Mouse (Mus musculus): ENCODE measurements at regions not wholly inside any gene's neighbourhood (a gene's known extent, or its start where the extent isn't known, plus 50 kb on each side); places are given as distances from the start of the nearest gene placed in this dataset.

DNA sequence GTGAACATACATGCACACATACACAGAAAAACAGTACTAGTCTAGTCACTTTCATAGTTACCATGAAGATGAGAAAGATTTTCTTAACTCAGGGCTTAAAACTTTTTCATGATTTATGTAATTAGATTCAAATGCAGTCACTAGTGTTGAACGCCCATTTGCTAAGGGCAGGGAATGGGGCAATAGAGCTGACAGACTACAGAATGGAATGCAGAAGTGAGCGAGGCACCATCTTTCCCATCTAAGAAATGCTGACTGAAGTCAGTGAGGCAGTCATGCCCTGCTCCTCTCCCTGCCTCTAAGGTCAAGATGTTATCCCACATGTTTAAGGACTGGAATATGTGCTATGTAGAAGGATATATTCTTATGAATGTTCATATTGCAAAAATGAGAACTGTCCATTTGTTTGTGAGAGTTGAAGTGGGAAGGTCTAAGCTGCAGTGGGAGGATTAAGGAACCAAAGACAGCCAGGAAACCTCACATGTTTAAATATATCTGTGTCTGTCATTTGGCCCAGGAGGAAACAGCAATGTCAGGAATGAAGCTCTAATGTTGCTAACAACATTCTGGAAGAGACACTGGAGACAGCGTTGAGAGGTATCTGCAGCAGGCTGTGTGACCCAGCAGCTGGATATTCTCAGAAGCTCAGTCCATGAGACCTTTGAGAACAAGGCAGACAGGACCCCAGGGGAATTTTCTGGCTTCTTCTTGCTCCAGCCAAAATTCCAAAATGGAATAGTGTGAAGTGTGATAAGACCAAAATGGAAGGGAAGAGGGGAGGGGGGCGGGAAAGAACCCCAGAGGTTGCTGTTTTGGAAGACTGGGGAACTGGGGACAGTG lies 68.7 kb upstream of the Ralgps2 start:
- Histone ChIP-seq H3K36me3 (no peaks in the 10 kb centered on the region), H3K27me3 (ENCODE audit: insufficient read depth, poor library complexity, severe bottlenecking) (no peaks in the 10 kb centered on the region), H3K9me3 (no peaks in the 10 kb centered on the region), H3K4me1 (peaks cover 22% of the 10 kb centered on the region), H3K27ac (peak overlapping the region; percentile 78), H3K4me3 (0 out of 2 replicates have a peak overlapping the region, but pooled peaks have one; percentile 20)
- peak; percentile 85 for DNase-seq (ENCODE audit: low spot score)
- WGBS, result 39% methylated on average over 4 of the region's 4 CpGs

DNA sequence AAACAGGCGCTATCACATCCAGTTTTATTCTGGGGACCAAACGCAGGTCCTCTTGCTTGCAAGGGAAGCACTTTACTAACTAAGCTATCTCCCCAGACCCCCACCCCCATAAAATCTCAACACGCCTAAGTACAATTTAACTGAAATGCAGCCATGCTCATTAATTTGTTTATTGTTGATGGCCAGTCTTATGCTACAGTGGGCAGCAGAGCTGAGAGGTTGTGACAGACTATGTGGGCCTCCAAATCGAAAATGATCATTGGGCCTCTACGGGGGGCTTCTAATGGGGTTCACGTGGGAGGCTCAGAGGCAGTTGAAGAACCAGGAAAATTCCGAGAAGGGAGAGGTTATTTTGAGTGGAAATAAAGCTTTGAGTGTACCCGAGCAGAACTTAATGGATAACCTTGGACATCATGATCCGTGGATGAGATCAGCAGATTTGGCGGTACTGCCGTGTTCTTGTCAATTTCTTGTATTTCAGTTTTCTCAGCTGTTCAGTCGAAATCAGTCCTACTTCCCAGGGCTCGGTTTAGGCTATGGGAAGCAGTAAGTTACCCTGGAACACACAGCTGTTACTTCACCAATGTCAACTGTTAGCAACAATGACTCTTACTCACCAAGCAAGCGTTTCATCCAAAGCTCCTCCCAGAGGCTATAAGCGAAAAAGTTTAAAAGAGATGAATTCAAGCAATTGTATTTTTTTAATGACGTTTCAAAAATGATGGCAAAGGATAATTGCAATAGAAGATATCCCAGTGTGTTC lies 65.1 kb upstream of the Ralgps2 start:
- H3K4me3 ChIP-seq, result no peak overlapping the region
- DNase-seq (ENCODE audit: low spot score), result no peak
- H3K36me3 ChIP-seq, result no peaks in the 10 kb centered on the region
- H3K4me1 ChIP-seq, result peaks cover 28% of the 10 kb centered on the region
- H3K27me3 ChIP-seq (ENCODE audit: insufficient read depth, poor library complexity, severe bottlenecking), result no peaks in the 10 kb centered on the region
- no peak overlapping the region for H3K27ac ChIP-seq
- 89% methylated on average over 16 of the region's 16 CpGs for WGBS
- H3K9me3 ChIP-seq, result no peaks in the 10 kb centered on the region

DNA sequence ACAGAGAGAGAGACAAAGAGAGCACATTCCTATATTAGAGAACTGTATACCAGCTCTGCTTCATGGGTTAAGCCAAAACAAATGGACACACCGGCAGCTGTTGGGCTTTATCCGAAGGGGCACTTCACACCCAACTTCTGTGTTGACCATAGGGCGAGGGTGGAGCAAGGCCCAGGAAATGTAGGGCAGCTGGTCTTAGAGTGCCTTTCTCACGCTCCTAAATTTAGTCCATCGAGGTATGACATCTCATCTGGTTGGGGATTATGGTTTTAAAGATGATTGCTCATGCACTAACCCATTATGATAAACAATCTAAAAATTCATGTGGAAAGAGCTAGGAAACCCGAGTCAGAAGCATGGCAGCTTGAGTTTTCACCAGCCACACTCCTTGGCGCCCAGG lies 63.6 kb upstream of the Ralgps2 start:
- Histone ChIP-seq H3K9me3 (no peaks in the 10 kb centered on the region), H3K27me3 (ENCODE audit: insufficient read depth, poor library complexity, severe bottlenecking) (no peaks in the 10 kb centered on the region), H3K27ac (no peak overlapping the region), H3K4me1 (peaks cover 15% of the 10 kb centered on the region), H3K36me3 (no peaks in the 10 kb centered on the region), H3K4me3 (no peak overlapping the region)
- DNase-seq (ENCODE audit: low spot score), result no peak
- WGBS, result 79% methylated on average over 7 of the region's 7 CpGs

DNA sequence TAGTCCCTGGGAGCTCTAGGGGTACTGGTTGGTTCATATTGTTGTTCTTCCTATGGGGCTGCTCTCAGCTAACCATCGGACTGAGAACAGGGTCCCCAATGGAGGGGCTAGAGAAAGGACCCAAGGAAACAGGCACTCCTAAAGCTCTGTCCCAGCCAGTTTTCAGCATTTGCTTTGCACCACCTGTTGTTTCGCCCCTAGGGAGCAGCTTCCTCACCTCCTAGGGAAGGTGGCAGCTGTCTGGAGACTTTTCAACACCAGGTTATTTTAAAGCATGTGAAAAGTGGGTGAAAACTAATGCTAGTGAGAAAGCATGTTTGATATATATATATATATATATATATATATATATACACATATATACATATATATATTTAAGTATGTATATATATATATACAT lies 62.8 kb upstream of the Ralgps2 start:
- H3K4me1 ChIP-seq, result peaks cover 11% of the 10 kb centered on the region
- 77% methylated on average over 2 of the region's 2 CpGs for WGBS

DNA sequence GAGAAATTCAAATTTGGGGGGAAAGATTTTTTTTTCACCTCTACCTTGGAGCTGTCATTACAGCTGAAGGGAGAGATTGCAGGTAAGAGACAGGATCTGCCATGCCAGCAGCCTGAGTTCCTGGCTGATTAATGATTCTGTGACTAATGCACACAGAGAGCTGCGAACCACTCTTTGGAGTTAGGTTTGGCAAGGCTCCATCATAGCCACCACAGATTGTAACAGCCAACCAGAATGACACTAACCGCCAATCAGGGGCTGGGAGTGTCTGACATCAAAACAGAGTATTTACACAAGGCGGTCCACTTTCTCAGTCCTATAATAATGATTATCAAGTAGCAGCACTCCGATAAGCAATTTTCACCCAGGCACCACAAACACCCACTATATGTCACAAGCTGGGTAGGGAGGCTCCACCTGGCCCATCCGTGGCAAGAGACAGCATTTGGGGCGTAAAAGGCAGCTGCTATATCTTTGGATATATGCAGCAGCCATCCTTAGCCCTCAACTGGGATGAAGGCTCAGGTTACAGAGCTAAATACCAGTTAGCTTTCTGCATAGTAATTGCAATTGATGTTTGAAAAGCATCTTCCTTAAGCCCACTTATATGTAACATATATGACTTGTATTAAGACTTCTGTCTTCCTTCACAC lies 61.7 kb upstream of the Ralgps2 start:
- Histone ChIP-seq H3K36me3 (no peaks in the 10 kb centered on the region), H3K4me1 (peaks cover 11% of the 10 kb centered on the region), H3K4me3 (no peak overlapping the region), H3K9me3 (no peaks in the 10 kb centered on the region), H3K27me3 (ENCODE audit: insufficient read depth, poor library complexity, severe bottlenecking) (no peaks in the 10 kb centered on the region), H3K27ac (no peak overlapping the region)
- no peak for DNase-seq (ENCODE audit: low spot score)
- 73% methylated on average over 6 of the region's 6 CpGs for WGBS

More for the DNA sequence above, 62.8 kb upstream of the Ralgps2 start:
- Histone ChIP-seq H3K27me3 (ENCODE audit: insufficient read depth, poor library complexity, severe bottlenecking) (no peaks in the 10 kb centered on the region), H3K4me3 (no peak overlapping the region), H3K27ac (no peak overlapping the region), H3K36me3 (no peaks in the 10 kb centered on the region), H3K9me3 (no peaks in the 10 kb centered on the region)
- no peak for DNase-seq (ENCODE audit: low spot score)

DNA sequence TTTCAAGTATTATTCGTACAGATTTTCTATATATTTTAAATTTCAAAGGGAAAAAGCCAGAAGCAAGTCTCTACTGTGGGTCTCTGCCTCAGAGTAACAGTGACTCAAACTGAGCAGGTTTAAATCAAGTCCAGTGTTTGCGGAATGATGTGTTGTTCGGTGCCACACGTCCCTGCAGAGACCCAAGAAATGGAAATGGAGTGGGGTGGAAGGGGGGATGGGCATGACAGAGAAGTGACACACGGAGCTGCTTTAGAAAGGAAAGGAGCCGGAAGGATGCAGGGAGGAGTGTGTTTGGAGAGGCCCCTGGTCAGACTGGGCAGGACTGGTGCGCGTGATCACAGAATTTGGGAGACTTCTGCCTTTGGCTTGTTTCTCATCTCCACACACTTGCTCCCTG lies 60.5 kb upstream of the Ralgps2 start:
- WGBS, result 60% methylated on average over 8 of the region's 8 CpGs
- no peaks in the 10 kb centered on the region for H3K27me3 ChIP-seq (ENCODE audit: insufficient read depth, poor library complexity, severe bottlenecking)
- no peaks in the 10 kb centered on the region for H3K9me3 ChIP-seq
- no peak for DNase-seq (ENCODE audit: low spot score)
- peaks cover 11% of the 10 kb centered on the region for H3K4me1 ChIP-seq
- no peaks in the 10 kb centered on the region for H3K36me3 ChIP-seq
- no peak overlapping the region for H3K4me3 ChIP-seq
- no peak overlapping the region for H3K27ac ChIP-seq

DNA sequence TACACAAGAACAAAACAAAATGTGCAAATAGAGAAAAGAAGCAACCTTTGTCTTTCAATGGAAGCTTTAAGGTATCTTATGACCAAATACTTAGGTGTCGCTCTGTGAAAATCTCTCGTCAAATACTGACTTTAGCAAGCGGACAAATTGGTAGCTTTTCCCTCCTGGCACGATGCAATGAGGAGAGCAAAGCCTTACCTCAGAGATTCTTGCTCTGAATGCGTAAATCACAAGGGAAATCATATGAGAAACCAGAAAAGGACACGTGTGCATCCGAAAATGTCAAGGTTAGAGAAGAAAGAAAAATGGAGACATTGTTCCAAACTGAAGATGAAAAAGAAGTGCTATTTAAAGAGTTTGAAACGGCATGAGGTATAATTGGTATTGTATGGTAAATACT lies 59.8 kb upstream of the Ralgps2 start:
- 88% methylated on average over 8 of the region's 8 CpGs for WGBS
- H3K9me3 ChIP-seq, result no peaks in the 10 kb centered on the region
- H3K4me1 ChIP-seq, result peaks cover 14% of the 10 kb centered on the region
- H3K27me3 ChIP-seq (ENCODE audit: insufficient read depth, poor library complexity, severe bottlenecking), result no peaks in the 10 kb centered on the region
- no peak overlapping the region for H3K27ac ChIP-seq
- H3K4me3 ChIP-seq, result no peak overlapping the region
- DNase-seq (ENCODE audit: low spot score), result no peak
- H3K36me3 ChIP-seq, result no peaks in the 10 kb centered on the region

DNA sequence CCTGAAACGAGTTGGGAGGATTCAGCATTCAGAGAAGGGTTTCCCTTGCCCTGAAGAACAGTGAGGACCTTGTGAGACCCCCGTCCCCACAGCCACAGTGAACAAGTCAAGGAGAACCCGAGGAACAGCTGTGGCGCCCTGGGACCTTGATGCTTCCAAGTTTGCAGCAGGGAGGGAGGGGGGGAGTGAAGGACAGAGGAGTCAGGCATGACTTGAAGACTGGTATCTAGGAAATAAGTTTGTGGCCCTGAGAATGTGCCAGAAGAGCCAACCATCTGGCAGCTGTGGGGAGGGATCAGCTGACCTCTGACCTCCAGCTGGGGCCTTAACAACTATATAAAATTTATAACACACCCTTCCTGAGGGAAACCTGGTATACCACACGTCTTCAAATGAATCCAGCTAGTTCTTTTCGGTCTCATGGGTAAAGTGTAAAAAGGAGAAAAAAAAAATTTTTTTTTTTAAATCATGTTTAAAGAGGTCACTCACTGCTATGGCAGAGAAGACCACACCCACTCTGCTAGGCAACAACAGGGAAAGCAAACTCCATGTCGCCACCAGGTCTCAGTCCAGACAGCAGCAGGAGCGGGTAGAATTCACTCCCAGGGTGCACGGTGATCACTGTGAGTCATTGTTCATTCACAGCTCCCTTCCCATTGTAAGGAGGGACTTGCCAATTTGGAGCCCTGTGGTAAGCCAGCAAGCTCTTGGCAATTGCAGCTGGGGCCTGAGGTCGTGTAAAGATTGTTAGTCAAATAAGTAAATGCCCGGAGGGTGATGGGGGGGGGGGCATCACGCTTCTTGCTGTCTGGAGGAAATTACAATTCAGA lies 58.3 kb upstream of the Ralgps2 start:
- Histone ChIP-seq H3K9me3 (no peaks in the 10 kb centered on the region), H3K27me3 (ENCODE audit: insufficient read depth, poor library complexity, severe bottlenecking) (no peaks in the 10 kb centered on the region), H3K27ac (no peak overlapping the region), H3K4me3 (no peak overlapping the region), H3K36me3 (no peaks in the 10 kb centered on the region), H3K4me1 (peaks cover 19% of the 10 kb centered on the region)
- DNase-seq (ENCODE audit: low spot score), result no peak
- 70% methylated on average over 12 of the region's 12 CpGs for WGBS

DNA sequence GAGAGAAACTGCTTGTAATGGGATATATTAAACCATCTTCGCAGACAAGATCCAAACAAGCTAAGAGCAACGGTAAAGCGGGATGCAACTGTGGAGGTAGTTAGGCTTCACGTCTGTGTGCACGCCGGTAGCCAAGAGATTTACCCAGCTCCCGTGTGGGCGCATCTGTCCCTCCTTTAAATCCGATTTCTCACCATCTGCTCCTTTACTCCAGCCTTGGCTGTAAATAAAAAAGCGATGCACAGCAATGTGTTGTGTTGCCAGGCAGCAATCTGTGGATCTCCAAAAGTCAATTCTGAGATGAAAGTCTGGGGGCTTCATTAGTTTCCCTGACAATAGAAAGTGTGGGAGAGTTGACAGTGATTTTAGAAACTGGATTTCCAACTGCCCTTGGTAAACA lies 57.6 kb upstream of the Ralgps2 start:
- DNase-seq (ENCODE audit: low spot score), result no peak
- WGBS, result 94% methylated on average over 10 of the region's 10 CpGs
- H3K27ac ChIP-seq, result no peak overlapping the region

DNA sequence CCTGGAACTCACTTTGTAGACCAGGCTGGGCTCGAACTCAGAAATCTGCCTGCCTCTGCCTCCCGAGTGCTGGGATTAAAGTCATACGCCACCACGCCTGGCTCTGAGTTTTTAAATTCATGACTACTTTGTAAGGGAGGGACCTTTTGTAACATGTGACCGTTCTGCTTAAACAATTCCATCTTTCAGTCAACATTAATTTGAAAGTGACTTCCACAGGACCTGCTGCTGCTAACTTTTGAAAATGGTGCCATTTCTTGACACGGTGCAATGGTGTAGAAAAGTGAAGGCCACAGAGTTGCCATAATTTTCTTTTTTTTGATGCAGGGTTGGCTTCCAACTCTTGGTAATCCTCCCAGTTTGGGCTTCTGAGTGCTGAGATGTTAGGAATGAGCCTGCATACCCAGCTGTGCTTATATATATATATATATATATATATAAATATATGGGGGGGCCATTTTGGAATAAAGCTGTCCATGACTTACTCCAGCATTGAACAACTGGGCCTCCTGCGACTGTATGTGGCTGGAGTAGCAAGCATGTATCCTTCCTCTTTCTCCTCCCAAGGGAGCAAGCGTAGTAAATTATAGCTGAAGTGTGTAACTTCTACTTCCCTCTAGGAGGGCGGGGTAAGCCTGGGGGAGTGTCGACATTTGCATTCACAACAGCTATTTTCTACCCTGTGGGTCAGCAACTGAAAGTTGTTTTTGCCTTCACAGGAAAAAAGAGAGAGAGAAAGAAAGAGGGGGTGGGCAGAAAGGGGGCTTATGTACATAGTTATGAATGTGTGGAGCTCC lies 56.9 kb upstream of the Ralgps2 start:
- Histone ChIP-seq H3K27ac (no peak overlapping the region), H3K27me3 (ENCODE audit: insufficient read depth, poor library complexity, severe bottlenecking) (no peaks in the 10 kb centered on the region), H3K9me3 (no peaks in the 10 kb centered on the region), H3K36me3 (no peaks in the 10 kb centered on the region), H3K4me3 (no peak overlapping the region), H3K4me1 (peaks cover 24% of the 10 kb centered on the region)
- WGBS, result 88% methylated on average over 10 of the region's 10 CpGs
- no peak for DNase-seq (ENCODE audit: low spot score)

More for the DNA sequence above, 57.6 kb upstream of the Ralgps2 start:
- Histone ChIP-seq H3K36me3 (no peaks in the 10 kb centered on the region), H3K4me3 (no peak overlapping the region), H3K9me3 (no peaks in the 10 kb centered on the region), H3K27me3 (ENCODE audit: insufficient read depth, poor library complexity, severe bottlenecking) (no peaks in the 10 kb centered on the region), H3K4me1 (peaks cover 23% of the 10 kb centered on the region)

DNA sequence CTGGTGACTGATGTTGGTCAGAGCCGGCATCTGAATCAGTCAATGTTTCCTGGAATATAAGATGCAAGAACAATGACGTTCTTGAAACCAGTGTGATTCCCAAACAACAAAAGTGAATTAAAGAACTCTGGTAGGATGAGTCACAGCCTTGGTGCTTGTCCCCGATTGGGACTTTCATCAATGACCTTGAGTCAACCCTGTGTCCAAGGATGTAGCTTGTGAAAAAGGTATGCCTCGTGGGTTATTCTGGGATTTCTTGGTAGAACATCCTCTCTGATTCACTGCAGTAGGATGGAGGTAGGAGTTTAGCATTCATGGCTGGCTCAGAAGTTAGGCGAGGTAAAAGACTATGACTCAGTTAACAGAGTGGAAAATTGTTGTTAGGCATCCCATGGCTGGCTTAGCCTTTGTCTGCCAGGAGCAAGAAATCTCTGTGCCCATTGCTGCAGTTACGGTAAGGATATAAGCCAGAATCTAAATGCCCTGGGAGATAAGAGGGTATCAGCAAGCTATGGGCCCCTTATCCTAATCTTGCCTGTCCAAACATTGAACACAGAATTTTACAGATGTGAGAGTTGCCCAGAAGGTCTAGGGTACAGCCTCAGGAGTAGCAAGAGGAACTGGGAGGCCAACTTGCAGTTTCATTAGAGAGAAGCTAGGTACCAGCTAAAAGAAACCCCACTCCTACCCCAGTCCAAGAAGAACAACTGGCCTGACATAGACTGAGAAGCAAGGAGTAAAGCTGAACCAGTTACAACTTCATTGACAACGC lies 55.9 kb upstream of the Ralgps2 start:
- WGBS, result 77% methylated on average over 7 of the region's 7 CpGs
- H3K4me3 ChIP-seq, result no peak overlapping the region

More for the DNA sequence above, 55.9 kb upstream of the Ralgps2 start:
- H3K36me3 ChIP-seq, result no peaks in the 10 kb centered on the region
- DNase-seq (ENCODE audit: low spot score), result no peak
- H3K4me1 ChIP-seq, result peaks cover 24% of the 10 kb centered on the region
- H3K27ac ChIP-seq, result no peak overlapping the region
- H3K27me3 ChIP-seq (ENCODE audit: insufficient read depth, poor library complexity, severe bottlenecking), result no peaks in the 10 kb centered on the region
- H3K9me3 ChIP-seq, result no peaks in the 10 kb centered on the region

Data from heart, embryonic 10.5 days (tissue).